18 mouse cellular contexts compared by ENCODE assay signal in the genomic region with DNA sequence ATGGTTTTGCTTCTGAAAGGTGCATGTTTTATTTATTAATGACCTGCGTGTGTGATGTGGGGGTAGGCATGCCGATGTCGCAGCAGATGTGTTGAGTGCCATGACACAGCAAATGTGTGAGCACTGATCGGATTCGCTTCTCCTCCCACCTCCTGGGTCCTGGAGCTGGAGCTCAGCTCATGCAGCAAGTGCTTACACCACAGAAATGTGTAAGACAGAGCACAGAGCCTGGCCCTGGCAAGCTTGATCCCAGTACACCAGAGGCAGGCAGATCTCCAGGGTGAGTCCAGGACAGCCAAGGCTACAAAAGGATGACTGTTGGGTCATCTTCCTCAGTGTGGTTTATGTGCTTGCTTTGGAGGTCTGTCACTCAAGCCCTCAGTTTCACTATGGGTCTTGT.
"Had no signal": no experiment of that assay in that cellular context is flagged by ENCODE, and none has a peak within 500 bp of the region (broad histone marks: within the 10 kb centered on the region; RNA-seq: fewer than 3 reads in every experiment).

No protein-coding gene starts in this region.

- H3K9me3 ChIP-seq: lung, embryonic 15.5 days; megakaryocyte, embryonic 14.5 days; midbrain, embryonic 15.5 days; neural tube, embryonic 12.5 days had no signal

- H3K4me3 ChIP-seq: lung, embryonic 15.5 days; megakaryocyte, embryonic 14.5 days; midbrain, embryonic 13.5 days; midbrain, embryonic 15.5 days; neural tube, embryonic 12.5 days had no signal

- ATAC-seq: liver, postnatal 0 days; lung, postnatal 0 days; midbrain, embryonic 13.5 days; midbrain, embryonic 15.5 days had no signal

- H3K4me2 ChIP-seq: lung, embryonic 15.5 days; midbrain, embryonic 11.5 days; midbrain, embryonic 13.5 days; midbrain, embryonic 15.5 days; neural tube, embryonic 12.5 days had no signal

- H3K9ac ChIP-seq: liver, postnatal 0 days; lung, embryonic 15.5 days; midbrain, embryonic 13.5 days; midbrain, embryonic 15.5 days; neural tube, embryonic 12.5 days had no signal

- H3K27me3 ChIP-seq: lung, embryonic 15.5 days; megakaryocyte, embryonic 14.5 days; midbrain, embryonic 13.5 days; midbrain, embryonic 15.5 days; neural tube, embryonic 12.5 days had no signal

- H3K27ac ChIP-seq: lung, embryonic 15.5 days; macrophage; midbrain, embryonic 13.5 days; midbrain, embryonic 15.5 days; neural tube, embryonic 12.5 days had no signal

- H3K4me1 ChIP-seq: lung, embryonic 15.5 days; midbrain, embryonic 13.5 days; midbrain, embryonic 15.5 days; neural tube, embryonic 12.5 days had no signal

- DNase-seq: liver, postnatal 0 days; lung, adult 2 months; lung, postnatal 14 days; lung, postnatal 36 days; right cerebral cortex, postnatal 25 days; right cerebral cortex, postnatal 4 days; spleen, adult 18-20 months; thymus, adult 18-20 months; thymus, postnatal 14 days; thymus, postnatal 36 days had no signal
